Mouse (Mus musculus) liver, adult 2 months (tissue): ENCODE measurements around the gene Pafah2.

Source experiments
- CTCF ChIP-seq: fragments of 200-500 bp; IDR thresholded peaks from 2 replicates; pipeline ENCODE4 v1.5.1; 2011; ENCODE audit warnings: low read depth, low read length, control low read depth
- POLR2A ChIP-seq: fragments of 200-500 bp; IDR thresholded peaks from 2 replicates; pipeline ENCODE4 v1.6.1; 2011; ENCODE audit warnings: low read length, control low read depth; ENCODE audit not compliant: insufficient read depth; ENCODE audit errors: extremely low read depth

- TF ChIP-seq CTCF (no peak), POLR2A (no peak)
Measured at GRCm38 (mm10) chr4:134445489-134445888, 49.4 kb downstream of the Pafah2 start.
